Mouse (Mus musculus) c-Kit-negative CD71-positive TER-119-positive erythroid progenitor cells, embryonic 14.5 days (primary cell): ENCODE data around the gene Spg7.
A peak's percentile ranks its signal among the peaks of the same experiment; 100 is the strongest.
"Not testable (repeated sequence)": the region's sequence is repeated elsewhere in the genome, so short reads cannot be mapped to it uniquely, and the experiment has no call there.

Source experiments
- DNase-seq: peaks from one replicate; pipeline ENCODE4 v3.0.0-alpha.2; 2013; ENCODE audit warnings: low read depth, low spot score

Spg7 gene

DNA sequence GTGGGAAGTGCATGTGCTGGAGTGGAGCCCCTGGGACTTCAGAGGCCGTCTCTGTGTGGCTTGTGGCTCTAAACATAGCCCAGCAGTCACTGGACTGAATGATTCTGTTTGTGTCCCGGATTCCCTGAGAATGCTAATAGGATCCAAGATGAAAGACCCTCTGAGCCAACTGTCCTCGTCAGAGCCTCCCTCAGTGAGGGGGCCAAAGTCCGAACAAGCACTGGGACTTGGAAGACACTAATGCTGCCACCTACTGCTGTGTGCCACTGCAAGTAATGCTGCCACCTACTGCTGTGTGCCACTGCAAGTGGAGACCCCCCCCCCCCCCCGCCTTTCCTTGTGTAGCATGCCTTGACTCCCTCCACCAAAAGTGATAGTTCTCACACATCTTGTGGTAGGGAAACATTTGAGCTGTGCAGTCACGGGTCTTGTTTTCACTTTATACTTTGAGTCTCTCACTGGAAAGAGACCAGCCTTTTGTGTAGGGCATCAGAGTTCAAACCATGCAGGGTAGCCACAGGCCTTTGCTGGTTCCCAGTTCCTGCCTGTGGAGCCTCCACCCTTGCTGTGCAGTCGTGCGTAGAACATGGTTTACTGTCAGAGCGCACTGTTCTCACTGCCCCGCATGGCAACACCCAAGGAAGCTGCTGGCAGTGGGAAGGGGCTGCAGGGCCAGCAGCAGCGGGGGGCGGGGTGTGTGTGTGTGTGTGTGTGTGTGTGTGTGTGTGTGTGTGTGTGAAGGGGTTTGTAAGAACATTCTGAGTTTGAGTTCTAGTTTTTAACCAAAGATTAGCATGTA lies 35.2 kb downstream of the Spg7 start:
- no peak for DNase-seq

DNA sequence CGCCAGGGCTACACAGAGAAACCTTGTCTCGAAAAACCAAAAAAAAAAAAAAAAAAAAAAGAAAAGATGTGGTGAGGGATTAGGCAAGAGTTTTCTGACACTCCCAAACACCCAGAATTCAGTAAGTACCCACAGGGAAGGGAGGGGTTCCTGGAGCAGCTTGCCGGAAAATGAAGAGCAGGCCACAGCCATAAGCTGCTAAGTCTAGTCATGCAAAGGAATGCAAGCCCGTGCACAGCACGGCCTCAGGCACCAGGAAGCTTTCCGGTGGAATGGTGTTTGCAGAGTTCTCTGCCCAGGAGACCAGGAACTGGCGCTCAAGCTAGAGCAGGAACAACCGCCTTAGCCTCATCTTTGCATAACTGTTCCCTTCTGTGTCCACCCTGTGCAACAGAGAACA lies 37.5 kb downstream of the Spg7 start:
- no peak for DNase-seq

DNA sequence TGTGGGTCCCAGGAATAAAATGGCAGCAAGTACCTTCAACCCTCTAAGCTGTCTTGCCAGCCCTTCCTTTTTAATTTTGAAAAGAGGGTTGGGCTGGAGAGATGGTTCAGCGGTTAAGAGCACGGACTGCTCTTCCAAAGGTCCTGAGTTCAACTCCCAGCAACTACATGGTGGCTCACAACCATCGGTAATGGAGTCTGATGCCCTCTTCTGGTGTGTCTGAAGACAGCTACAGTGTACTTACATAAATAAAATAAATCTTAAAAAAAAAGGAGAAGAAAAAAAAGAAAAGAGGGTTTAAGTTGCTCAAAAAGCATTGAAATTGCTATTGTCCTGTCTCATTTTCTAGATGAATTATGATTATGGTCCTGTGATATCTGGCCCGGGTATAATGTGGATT lies 38.5 kb downstream of the Spg7 start:
- no peak for DNase-seq

DNA sequence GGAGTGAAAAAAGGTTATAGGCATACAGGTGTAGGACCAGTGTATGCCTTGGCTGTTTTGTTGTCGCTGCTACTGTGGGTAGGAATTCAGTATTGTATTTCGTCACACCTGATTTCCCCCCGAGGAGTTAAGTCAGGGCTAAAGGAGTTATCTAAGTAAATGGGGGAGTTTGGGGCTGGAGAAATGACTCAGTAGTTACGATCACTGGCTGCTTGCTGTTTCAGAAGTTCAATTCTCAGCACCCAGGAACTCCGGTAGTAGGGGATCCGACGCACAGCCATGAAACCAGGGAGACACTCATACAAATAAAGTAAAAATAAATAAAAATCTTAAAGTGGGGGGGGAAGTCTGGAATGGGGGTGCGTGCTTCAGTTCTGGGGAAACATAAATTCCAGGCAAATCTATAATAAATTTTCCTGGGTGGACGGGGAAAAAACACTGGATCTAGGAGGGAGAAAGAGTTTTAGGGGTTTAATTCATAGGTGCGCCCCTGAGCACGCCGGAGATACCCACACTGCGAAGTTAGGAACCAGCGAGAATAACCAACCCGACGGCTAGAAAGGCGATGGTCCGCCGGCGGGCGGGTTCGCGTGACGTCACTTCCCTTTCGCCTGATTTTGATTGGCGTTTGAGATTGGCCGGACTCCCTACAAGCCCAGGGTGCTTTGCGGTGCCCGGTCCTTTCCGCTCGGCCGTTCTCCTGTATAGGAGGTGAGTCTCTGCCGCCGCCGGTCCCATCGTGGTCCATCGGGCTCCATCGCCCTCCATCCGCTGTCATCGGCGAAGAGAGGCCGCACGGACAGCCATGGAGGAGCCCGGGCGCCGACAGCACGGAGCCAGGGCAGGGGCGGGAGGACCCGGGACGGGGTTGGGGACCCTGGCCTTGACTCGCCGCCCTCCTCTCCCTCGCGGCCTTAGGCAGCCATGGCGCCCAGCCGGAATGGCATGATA lies 39.3 kb downstream of the Spg7 start, which contains the start of gene Rpl13:
Gene Rpl13, plus strand, starts transcription at position 616 of the 951 bp plus-strand sequence.
- peak; percentile 87 for DNase-seq

DNA sequence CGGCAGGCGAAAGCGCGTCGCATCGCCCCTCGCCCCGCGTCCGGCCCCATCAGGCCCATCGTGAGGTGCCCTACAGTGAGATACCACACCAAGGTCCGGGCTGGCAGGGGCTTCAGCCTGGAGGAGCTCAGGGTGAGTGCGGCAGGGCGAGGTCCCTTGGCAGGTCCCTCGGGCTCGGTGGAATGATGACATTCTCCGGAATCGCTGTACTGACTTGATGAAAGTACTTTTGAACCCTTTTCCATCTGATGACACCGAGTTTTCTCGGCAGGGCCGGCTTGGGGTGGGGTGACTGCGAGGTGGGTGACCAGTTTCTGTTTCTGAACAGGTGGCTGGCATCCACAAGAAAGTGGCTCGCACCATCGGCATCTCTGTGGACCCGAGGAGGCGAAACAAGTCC lies 40.1 kb downstream of the Spg7 start:
- not testable (repeated sequence) for DNase-seq

DNA sequence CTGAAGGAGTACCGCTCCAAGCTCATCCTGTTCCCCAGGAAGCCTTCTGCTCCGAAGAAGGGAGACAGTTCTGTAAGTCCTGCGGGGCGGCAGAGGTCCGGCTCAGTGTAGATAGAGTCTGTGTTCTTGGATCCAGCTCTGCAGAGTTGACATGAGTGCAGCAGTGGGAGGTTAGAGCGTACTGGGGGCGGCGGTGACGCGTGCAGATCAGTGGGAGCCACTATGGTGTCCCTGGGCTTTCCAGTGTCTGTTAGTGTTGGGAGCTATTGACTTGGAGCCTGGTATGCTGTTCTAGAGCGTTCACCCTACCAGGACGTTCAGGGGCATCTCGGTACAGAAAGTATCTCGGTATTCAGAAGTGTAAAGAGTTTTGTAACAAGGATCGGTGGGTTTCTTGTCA lies 40.5 kb downstream of the Spg7 start:
- no peak for DNase-seq

DNA sequence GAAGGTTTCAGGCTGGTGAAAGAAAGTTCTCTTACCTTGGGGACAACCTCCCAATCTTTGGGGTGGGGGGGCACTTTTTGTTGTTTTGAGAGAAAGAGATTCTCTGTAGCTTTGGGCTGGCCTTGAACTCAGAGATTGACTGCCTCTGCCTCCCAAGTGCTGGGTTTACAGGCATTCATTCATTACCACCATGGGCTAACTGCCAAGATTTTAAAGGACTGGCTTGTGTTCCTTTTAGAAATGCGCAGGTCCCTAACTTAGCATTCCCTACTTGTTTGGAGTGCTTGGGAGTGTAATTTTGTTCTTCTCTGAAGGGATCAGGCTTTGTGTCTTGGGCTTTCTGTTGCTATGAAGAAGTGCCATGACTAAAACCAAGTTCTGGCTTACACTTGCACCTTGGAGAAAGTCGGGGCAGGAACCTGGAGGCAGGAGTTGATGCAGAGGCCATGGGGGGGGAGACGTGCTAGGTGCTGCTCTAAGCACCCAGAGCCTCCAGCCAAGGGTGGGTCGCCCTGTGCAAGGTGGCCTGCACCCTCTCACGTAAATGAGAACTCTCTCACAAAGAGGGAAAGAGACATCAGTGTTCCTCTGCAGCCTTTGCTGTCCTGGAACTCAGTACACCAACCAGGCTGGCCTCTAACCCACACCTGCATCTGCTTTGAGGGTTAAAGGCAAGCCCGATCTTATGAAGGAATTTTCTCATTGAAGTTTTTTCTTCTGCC lies 41.5 kb downstream of the Spg7 start:
- no peak for DNase-seq

DNA sequence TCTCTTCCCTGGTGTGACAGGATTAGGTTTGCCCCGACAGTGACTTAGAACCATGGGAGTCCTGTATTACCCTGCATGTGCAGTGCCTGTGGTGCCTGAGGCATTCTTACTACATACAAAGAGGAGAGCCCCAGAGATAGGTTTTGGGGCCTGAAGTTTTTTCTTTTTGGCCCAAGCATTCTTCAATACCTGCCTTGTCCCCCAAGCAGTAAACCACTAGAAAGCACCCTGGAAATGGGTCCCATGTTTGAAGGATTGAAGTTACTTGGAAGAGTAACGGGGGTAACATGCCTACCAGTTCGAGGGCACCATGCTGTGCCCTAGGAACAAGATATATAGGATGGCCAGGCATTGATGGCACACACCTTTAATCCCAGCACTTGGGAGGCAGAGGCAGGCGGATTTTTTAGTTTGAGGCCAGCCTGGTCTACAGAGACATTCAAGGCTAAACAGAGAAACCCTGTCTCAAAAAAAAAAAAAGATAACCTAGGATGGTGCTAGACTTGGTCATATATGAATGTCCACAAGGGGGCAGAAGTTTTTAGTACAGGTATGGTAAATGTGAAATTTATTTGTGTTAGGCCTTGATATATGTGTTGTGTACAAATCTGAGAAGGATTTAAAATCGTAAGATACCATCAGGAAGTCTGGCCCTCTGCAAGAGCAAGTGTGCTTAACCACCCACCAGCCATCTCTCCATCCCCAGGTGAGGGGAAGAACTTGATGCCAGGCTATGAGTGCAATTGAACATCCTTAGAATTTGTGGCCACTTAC lies 43.0 kb downstream of the Spg7 start:
- DNase-seq = peak; percentile 55

DNA sequence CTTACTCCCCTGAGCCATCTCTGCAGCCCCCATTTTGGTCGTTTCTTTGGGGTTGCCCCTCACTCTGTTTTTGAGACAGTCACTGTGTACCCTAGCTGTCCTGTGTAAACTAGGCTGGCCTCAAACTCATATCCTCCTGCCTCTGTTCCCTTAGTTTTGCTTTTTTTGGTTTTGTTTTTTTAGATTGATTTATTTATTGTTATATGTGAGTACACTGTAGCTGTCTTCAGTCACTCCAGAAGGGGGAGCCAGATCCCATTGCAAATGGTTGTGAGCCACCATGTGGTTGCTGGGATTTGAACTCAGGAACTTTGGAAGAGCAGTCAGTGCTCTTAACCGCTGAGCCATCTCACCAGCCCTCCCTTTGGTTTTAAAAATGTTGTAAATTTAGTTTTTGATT lies 43.8 kb downstream of the Spg7 start:
- no peak for DNase-seq

DNA sequence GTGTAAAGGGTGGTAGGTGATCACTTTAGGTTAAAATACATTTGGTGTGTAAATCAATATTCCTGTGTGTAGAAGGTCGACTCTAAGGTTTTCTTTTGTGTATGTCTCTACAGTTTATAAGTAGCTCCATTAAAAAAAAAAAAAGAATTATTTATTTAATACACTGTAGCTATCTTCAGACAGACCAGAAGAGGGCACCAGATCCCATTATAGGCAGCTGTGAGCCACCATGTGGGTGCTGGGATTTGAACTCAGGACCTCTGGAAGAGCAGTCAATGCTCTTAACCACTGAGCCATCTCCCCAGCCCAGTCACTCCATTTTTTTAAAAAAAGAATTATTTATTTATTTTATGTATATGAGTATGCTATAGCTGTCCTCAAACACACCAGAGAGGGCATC lies 45.3 kb downstream of the Spg7 start:
- no peak for DNase-seq

DNA sequence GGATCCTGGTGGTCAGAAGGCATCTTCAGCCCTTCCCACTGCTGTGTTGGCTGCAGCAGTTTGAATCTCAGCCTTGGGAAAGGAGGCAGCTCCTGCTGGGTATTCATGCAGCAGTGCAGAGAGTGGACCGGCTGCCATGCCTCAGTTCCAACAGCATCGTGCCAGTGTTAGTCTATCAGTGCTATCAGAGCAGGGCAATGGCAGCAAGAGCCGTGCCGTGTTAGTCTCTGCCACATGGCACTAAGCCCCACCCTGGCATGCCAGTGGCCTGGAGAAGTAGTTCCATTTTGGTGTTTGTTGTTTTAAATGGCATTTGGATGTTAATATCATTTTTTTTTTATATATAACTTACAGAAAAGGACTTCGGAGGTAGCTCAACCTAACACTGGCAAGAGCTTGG lies 46.2 kb downstream of the Spg7 start:
- DNase-seq = no peak

DNA sequence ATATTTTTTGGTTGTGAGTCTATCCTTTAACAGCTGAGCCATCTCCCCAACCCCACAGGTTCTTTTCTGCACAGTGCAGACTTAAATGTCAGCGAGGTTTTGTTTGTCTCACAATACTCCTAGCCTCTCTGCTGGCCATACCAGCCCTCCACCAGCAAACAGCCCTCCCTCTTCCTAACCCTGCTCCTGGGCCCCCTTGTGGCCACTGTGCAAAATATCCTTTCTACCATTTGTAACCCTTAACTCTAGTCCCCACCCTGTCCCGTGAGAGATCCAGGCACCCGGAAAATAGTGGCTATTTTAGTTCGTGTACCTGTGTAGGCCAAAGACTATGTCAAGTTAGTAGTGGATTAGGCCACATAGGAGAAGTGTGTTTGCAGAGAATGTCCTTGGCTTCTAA lies 47.9 kb downstream of the Spg7 start:
- no peak for DNase-seq

DNA sequence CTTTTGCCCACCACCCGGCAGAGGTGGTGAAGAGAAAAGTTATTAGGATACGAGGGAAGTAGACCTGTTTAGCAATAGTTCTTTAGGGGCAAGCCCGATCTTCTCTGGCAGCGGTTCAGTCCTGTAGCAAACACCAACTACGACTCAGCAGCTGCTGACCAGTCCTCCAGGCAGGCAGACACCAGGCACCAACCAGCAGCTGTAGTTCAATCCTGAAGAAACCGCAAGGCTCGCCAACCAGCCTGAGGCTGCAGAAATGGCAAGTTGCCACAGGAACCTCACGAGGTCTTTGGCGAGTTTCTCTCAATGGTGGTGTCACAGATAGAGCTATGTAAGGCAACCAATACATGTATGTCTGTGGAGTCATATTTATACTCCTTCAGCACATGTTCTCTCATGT lies 50.1 kb downstream of the Spg7 start:
- DNase-seq = no peak

DNA sequence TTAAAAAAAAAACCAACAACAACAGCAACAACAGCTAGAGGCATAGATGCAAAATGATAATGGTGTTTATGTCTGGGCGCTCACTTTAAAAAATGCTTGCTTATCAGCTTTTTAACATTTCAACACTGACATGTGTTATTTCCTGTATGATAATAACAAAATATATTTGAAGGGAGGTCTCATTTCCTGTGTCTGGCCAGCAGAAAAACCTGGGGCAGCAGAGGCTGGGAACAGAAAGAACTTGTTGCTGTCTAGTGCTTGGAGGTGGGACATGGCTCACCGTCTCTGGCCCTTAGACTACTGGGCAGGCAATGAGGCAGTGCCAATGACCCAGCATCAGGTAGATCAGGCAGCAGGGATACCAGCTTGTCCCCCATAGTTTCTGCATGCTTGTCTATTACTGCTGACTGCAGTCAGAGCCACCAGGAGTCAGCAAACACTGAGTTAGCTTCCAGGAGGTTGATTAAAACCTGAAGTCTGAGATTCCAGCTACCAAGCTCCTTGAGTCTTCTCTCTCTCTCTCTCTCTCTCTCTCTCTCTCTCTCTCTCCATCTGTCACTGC lies 51.2 kb downstream of the Spg7 start:
- DNase-seq = no peak

DNA sequence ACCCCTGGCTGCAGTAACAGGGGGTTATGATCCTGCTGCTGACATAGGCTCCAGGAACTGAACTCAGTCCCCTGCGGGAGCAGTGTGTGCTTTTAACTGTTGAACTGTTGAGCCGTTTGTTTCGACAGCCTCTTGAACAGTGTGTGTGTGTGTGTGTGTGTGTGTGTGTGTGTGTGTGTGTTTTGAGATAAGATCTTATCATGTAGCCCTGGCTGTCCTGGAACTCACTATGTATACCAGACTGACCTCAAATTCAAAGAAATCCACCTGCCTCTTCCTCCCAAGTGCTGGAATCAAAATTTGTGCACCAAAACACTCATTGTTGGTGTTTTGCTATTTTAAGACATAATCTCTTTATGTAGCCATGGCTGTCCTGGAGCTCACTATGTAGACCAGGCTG lies 51.9 kb downstream of the Spg7 start:
- DNase-seq = no peak

DNA sequence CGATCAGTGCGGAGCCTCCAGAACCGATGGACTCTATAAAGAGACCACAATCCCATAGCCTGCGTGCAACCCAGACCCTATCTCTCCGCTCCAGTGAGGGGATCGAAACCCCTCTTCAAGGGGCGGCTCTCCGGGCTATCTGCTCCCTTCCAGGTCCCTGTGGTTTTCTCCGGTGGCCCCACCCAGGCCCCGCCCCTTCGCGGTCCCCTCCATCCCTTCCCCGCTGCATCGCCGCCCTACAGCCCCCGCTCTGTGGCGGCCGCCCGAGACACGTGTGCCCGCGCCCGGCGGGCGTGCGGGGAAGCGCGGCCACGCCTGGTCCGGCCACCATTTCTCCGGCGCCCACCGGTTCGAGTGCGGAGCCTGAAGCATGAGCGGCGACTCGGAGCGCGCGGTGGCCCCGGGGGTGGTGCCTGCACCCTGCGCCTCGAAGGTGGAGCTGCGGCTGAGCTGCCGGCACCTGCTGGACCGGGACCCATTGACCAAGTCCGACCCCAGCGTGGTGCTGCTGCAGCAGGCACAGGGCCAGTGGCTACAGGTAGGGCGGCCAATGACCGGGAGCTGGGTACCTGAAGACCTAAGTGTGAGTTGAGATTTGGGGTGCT lies 54.5 kb downstream of the Spg7 start, which contains the start of gene Cpne7:
Gene Cpne7, plus strand, starts transcription at position 248 of the 605 bp plus-strand sequence.
- DNase-seq = no peak

DNA sequence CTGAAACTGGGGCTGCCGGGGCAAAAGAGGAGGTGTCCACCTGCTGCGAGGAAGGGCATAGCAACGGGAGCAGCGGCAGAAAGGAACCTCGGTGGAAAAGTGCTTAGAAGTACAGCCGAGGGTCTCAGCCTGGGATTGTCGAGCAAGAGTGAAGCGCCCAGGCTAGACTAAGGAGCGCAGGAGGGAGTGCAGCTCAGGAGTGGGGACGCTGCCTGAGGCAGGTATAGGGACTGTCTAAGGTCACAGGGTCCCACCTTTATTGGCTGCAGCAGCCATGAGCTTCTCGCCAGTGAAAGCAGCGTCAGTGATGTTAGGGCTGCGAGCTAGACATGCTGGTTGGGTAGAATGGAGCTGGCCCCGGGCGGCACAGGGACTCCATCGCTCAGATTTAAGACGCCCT lies 55.0 kb downstream of the Spg7 start:
- no peak for DNase-seq

DNA sequence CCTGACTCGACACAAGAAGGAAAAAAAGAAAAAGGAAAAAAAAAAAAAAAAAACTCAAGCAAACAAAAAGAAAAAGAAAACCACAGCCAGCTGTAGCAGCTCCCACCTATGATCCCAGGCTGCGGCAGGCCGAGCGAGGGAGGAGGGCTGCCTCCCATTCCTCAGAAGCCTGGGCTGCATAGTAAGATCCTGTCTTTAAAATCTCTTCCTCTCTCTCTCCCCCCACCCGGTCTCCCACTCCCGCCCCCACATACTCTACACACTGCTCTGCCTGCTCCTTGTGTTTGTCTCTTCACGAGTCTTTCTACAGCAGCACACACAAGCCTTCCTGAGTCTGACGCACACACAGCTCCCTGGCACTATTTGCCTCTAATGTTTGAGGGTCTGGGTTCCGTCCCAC lies 59.3 kb downstream of the Spg7 start:
- DNase-seq = no peak

DNA sequence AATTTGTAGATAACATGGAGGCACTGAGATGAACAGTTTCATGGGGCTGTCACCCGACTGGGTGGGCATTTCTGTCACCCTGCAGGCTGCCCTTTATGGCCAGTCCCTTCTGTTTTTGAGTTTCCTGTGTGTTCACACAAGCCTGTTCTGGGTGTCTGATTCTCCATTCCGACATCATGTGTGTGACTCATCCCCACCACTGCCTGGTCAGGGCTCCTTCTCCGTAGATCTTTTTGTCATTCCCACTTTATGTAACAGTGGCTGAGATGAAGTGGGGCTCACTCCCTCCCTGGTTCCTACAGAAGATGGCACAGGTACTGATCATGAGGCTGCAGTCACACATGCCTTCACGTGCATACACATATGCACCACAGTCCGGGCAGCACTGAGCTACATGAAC lies 59.9 kb downstream of the Spg7 start:
- no peak for DNase-seq

DNA sequence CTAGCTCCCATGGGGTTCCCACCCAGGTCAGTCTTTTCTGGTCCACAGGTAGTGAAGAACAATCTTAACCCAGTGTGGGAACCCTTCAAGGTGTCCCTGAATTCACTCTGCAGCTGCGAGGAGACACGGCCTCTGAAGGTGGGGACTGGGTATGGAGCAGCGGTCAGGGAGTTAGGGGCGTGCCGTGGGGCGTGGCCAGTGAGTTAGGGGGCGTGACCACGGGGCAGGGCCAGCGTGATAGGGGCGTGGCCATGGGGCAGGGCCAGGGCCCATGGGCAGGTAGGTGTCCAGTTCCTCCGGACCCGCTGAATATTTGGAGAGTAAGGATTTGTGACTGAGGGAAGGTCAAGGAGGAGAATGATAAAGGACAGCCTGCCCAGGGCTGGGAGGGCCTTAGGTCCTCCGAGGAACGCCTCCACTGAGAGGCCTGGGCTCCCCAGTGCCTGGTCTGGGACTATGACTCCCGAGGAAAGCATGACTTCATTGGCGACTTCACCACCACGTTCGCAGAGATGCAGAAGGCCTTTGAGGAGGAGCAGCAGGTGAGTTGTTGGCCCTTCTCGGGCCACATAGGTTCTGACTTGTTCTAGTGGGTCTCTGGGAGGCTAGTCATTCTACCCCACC lies 63.6 kb downstream of the Spg7 start:
- no peak for DNase-seq
